Mouse (Mus musculus) heart, embryonic 15.5 days (tissue): Measurements from ENCODE around the gene Pphln1. TPM values are rescaled to one million over a fixed set of nuclear protein-coding genes. Genes with fewer than 3 reads are reported as not detected.

Source experiments
- polyA plus RNA-seq: library from polyadenylated mRNA; unstranded; fragments of >200 nt; fragmentation: Nextera tagmentation; extraction: Ambion mirVana; gene quantifications from 2 replicates; pipeline ENCODE4 v1.2.1, GENCODE M21; 2015

The Pphln1 gene
- polyA plus RNA-seq, 1 experiment from 2014 or later, result 31.9 TPM

Other genes starting within 250 kb of the Pphln1 start
- 6.1 and 7.8 TPM in 2 replicates for gene Gxylt1, start 123.2 kb upstream of the Pphln1 start, polyA plus RNA-seq
- gene Yaf2, start 61.4 kb upstream of the Pphln1 start, polyA plus RNA-seq, result 72.3 and 74.5 TPM in 2 replicates
- 99.7 and 115 TPM in 2 replicates for gene Zcrb1, start within 50 bp of the Pphln1 start, polyA plus RNA-seq
- 28.2 and 31.0 TPM in 2 replicates for gene Prickle1, start 197.5 kb downstream of the Pphln1 start, polyA plus RNA-seq